Mouse (Mus musculus): ENCODE results near the gene Nsdhl.

DNA sequence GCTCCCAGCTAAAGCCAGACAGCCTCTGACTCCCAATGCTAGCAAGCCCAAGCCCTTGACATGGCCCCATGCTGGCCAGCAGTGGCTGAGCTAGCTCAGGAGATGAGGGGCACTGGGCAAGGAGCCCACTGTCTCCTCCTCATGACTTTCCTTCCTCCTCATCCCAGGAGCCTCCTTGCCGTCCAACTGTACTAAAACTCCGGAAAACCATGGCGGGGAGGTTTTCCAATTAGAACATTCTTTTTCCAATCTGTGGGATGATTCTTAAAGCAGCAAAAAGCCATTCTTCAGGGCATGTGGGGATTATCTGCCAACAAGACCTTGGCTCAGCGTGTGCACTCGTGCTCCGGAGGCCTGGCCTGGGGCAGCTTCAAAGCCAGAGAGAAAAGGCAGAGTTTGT lies 64.5 kb downstream of the Nsdhl start:
- TF ChIP-seq CTCF (IDR thresholded peaks at IDR 0.05; ENCODE audit: borderline replicate concordance, insufficient read depth, low read depth, low read length) (no peak), POLR2A (IDR thresholded peaks at IDR 0.05; ENCODE audit: borderline replicate concordance, insufficient read depth, low read length) (no peak)

All from cerebellum, adult 2 months (tissue).